Mouse (Mus musculus): ENCODE measurements around the gene Tjp1.

Gene Tjp1

DNA sequence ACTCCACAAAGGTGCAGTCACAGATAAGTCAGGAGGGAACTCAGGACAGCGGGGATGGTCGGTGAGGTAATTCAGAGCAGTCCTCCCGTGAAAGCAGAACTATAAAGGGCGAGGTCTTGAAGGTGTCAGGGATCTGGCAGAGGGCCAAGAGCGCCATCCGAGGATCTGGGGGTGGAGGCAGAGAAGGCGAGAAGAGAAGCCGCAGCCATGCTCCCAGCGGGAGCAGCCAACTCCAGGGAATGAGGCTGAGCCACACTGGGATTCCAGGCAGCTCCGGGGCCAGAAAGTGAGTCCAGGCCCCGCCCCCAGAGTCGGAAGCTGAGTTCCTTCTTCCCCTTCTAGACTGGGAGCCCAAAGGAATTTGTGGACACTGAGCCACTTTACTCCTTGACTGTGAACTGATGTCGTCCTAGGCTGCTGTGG lies 41.3 kb downstream of the Tjp1 start:
- peak; percentile 33 to 34 for DNase-seq

- no peak for DNase-seq
These were observed 43.3 kb downstream of the Tjp1 start for GRCm38 (mm10) chr7:65484170-65484778.

DNA sequence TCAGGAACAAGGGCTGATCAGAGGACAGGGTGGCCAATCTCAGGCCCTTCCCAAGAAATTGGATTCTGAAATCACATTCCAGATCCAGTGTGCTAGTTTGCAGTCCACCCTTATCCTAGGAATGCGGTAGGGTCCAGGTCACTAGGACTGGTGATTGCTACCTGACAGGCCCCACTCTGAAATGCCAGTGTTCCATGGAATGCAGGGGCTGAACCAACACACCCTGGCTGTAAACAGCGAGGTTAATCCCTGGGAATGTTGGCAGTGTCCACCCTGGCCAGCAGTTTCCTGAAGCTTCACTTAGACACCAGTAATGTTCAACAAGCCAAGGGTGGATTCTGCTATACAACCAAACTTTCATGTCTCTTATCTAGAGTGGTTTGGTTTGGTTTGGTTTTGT lies 45.4 kb downstream of the Tjp1 start:
- DNase-seq = no peak

DNA sequence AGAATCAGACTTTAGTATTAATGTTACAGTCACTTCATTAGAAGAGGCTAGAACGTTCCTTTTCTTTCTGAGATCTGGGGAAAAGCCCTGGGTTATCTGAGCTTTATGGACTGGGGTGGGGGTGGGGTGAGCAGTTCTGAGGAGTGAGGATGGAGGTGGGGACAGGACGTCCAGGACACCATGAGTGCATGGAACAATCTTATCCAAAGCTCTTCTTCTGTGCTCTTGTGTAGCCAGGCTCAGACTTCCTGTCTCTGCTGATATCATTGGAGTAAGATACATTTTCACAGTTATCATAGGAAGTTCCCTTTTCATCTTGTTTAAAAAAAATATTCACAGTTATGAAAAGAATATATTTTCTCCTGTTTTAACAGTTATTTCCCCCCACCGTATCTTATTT lies 55.5 kb downstream of the Tjp1 start:
- no peak for DNase-seq

DNA sequence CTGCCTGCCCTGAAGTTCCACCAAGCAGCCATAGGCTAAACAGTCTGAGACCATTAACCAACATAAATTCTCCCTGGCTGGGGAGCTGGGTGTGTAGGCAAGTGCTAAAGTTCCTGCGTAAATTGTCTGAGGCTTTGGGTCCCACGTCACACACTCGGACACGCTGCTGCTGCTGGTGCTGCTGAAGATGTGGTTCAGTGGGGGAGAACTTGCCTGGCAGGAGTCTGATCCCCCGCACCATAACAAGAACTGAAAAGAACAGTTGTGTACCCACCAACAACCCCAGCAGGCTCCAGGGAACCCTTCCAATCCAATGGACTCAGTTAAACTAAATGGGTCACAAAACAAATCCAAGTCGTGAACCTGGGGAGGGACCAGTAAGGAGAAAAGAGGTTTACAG lies 56.2 kb downstream of the Tjp1 start:
- no peak for DNase-seq

GRCm38 (mm10) chr7:65470214-65470613 lies 57.4 kb downstream of the Tjp1 start:
- no peak for DNase-seq

DNA sequence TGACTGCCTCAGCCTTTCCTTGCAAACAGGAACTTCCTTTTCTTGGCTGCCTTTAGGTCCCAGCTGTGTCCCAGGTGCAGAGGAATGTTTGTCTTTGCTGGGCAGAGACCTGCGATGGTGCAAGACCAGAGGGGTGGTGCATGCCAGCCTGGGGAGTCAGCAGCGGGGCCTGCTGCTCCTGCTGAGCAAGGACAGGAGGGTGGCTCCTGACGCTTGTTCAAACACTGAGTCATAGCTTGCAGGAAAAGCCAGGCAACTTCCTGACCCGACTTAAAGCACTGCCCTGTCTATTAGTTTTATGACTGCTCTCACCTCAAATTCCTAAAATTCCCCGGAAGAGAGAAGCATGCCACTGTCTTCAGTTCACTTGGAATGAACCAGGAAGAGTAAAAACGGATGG lies 57.9 kb downstream of the Tjp1 start:
- DNase-seq = no peak

DNA sequence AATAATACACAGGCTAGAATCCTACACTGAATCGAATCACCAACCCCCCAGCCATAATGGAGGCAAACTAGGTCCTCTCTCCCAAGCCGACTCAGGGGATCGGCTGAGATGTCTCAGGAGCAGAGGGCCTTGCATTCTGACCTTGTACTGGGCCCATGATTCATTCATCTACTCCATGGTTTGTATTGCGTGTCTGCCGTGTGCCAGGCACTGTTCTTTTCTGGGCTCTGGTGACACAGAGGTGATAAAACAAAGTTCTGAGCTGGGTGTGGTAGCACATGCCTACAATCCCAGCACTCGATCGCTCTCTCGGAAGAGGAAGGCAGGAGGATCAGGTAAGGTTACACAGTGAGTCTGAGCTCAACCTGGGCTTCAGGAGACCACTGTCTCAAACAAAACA lies 59.4 kb downstream of the Tjp1 start:
- no peak for DNase-seq

- DNase-seq = no peak
These were observed 60.1 kb downstream of the Tjp1 start for GRCm38 (mm10) chr7:65467306-65468021.

GRCm38 (mm10) chr7:65466137-65466536 lies 61.4 kb downstream of the Tjp1 start:
- no peak for DNase-seq

- DNase-seq = no peak
These were observed 63.0 kb downstream of the Tjp1 start for GRCm38 (mm10) chr7:65464518-65465037.

DNA sequence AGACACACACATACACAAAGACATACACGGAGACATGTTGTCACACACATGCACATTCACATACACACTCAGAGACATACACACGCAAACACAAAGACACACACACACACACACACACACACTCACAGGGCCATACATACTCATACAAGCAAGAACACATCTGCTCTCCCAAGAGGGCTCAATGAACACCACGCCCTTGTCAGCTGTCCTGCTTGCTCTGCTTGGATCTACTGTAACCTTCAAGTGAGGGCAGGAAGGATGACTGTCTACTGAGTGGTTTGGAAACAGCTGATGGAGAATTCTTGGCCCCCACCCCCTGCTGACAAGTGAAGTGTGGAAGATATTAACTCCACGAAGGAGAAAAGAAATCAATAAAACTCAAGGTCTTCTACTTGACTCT lies 64.1 kb downstream of the Tjp1 start:
- no peak for DNase-seq

- DNase-seq = peak; percentile 12 to 14
These were observed 66.2 kb downstream of the Tjp1 start for GRCm38 (mm10) chr7:65461412-65461811.

GRCm38 (mm10) chr7:65460196-65460595 lies 67.4 kb downstream of the Tjp1 start:
- no peak for DNase-seq

- DNase-seq = no peak
These were observed 71.5 kb downstream of the Tjp1 start for GRCm38 (mm10) chr7:65456031-65456430.

GRCm38 (mm10) chr7:65455208-65455607 lies 72.4 kb downstream of the Tjp1 start:
- DNase-seq = no peak

GRCm38 (mm10) chr7:65454269-65454668 lies 73.3 kb downstream of the Tjp1 start:
- no peak for DNase-seq

GRCm38 (mm10) chr7:65452246-65452645 lies 75.3 kb downstream of the Tjp1 start:
- no peak for DNase-seq

DNA sequence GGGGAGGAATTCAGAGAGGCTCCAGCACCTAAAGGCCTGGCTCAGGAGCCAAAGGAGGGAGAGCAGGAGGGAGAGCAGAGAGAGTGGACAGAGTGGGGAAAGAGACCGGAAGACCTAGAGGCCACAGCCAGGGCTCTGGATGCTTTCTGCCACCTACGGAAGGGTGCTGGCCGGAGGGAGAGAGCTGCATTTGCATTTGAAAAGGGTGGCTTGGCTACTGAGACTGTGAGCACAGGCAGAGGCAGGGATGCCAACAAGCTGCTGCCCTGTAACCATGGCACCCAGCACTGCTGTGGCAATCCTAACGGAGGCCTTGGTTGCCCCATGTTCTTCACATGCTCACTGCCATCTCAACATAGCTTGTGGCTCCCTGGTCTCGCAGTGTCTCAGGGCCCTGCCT lies 77.4 kb downstream of the Tjp1 start:
- DNase-seq = no peak

- DNase-seq = no peak
These were observed 86.1 kb downstream of the Tjp1 start for GRCm38 (mm10) chr7:65441505-65441904.

DNA sequence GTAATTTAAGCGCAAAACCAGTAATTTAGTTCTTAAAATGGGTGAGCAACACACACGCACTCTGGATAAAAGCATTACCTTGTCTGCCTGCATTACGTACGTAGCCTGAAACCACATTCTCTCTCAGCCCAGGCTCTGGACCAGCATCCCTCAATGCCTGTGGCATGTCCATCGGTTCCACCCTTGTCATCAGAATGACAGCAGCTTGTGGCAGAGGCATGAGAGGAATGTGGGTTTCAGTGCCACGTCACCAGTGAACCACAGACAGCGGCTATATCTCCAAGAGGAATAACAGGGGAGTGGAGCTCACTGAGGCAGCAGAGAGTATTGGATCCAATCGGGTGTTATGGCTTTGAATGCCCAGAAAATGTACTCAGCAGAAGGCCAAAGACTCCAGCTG lies 88.1 kb downstream of the Tjp1 start:
- no peak for DNase-seq

- no peak for DNase-seq
These were observed 89.4 kb downstream of the Tjp1 start for GRCm38 (mm10) chr7:65438146-65438545.

GRCm38 (mm10) chr7:65436921-65437320 lies 90.7 kb downstream of the Tjp1 start:
- no peak for DNase-seq

DNA sequence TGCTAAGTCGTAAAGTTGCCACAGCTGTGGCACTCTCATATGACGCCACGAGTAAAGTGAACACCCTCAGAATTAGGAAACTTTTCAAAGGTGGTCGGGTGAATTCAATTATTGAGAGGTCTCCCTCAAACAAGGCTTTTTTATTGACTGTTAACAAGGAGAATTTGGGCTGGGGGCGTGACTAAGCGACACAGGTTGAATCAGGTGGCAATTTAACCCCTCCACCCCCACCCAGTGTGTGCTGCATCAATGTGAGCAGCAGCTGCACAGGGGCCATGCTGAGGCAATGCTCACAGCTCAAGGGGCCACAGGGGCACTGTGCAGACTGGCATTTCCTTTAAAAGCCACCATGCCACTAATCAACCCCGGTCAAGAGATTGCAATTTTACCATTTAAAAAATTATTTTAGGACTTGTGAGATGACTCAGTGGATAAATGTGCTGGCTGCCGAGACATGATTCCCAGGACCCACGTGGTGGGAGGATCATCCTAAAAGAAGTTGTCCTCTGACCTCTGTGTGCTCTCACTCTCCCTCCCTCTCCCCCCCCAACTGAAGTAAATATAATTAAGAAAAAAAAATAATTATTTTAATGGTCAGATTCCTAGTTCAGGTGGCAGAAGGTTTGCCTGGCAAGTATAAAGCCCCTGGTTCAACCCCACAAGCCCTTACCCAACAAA lies 96.4 kb downstream of the Tjp1 start:
- no peak for DNase-seq

Measured in cerebellum, postnatal 14 days (tissue).